Mouse (Mus musculus): ENCODE data around the gene Fmnl1. TPM values are rescaled to one million over a fixed set of nuclear protein-coding genes. Genes with fewer than 3 reads are reported as not detected.
A peak's percentile ranks its signal among the peaks of the same experiment; 100 is the strongest.
"Not testable (repeated sequence)": the region's sequence is repeated elsewhere in the genome, so short reads cannot be mapped to it uniquely, and the experiment has no call there.

Fmnl1 gene
- polyA plus RNA-seq, 2 experiments from 2014 or later: 60.0 to 62.7 TPM

- ATAC-seq: no peak
These were observed 21.5 kb downstream of the Fmnl1 start for GRCm38 (mm10) chr11:103192230-103192955.

- no peak for ATAC-seq
These were observed 22.3 kb downstream of the Fmnl1 start for GRCm38 (mm10) chr11:103192956-103193824.

GRCm38 (mm10) chr11:103193825-103194168 lies 22.9 kb downstream of the Fmnl1 start:
- no peak for ATAC-seq

- no peak for ATAC-seq
These were observed 24.3 kb downstream of the Fmnl1 start for GRCm38 (mm10) chr11:103195236-103195635.

- no peak for ATAC-seq
These were observed 24.7 kb downstream of the Fmnl1 start for GRCm38 (mm10) chr11:103195656-103196055.

- ATAC-seq: no peak
These were observed 26.4 kb downstream of the Fmnl1 start for GRCm38 (mm10) chr11:103197340-103197739.

GRCm38 (mm10) chr11:103198339-103198738 lies 27.4 kb downstream of the Fmnl1 start:
- no peak for ATAC-seq

- ATAC-seq: no peak
These were observed 28.2 kb downstream of the Fmnl1 start for GRCm38 (mm10) chr11:103198911-103199803.

- ATAC-seq: no peak
These were observed 30.8 kb downstream of the Fmnl1 start for GRCm38 (mm10) chr11:103201664-103202063.

- ATAC-seq: no peak
These were observed 31.5 kb downstream of the Fmnl1 start for GRCm38 (mm10) chr11:103202376-103202775.

GRCm38 (mm10) chr11:103206203-103206602 lies 35.3 kb downstream of the Fmnl1 start:
- no peak for ATAC-seq

GRCm38 (mm10) chr11:103208458-103208857 lies 37.6 kb downstream of the Fmnl1 start, which contains the start of gene 1700023F06Rik:
TSS of gene 1700023F06Rik (minus strand) at chr11:103208558.
- ATAC-seq: no peak

- no peak for ATAC-seq
These were observed 39.4 kb downstream of the Fmnl1 start for GRCm38 (mm10) chr11:103210291-103210690.

- no peak for ATAC-seq
These were observed 42.8 kb downstream of the Fmnl1 start for GRCm38 (mm10) chr11:103213712-103214111.

GRCm38 (mm10) chr11:103215355-103215754 lies 44.4 kb downstream of the Fmnl1 start:
- no peak for ATAC-seq

- peak; percentile 92 for ATAC-seq
These were observed 47.0 kb downstream of the Fmnl1 start, which contains the start of gene Spata32 for GRCm38 (mm10) chr11:103217790-103218516. TSS of gene Spata32 (minus strand) at chr11:103218432.

- ATAC-seq: no peak
These were observed 47.6 kb downstream of the Fmnl1 start for GRCm38 (mm10) chr11:103218517-103218901.

GRCm38 (mm10) chr11:103219259-103219658 lies 48.4 kb downstream of the Fmnl1 start:
- ATAC-seq: no peak

GRCm38 (mm10) chr11:103219995-103220394 lies 49.1 kb downstream of the Fmnl1 start:
- ATAC-seq: no peak

- no peak for ATAC-seq
These were observed 50.5 kb downstream of the Fmnl1 start for GRCm38 (mm10) chr11:103221437-103221836.

- not testable (repeated sequence) for ATAC-seq
These were observed 51.8 kb downstream of the Fmnl1 start for GRCm38 (mm10) chr11:103222718-103223117.

- ATAC-seq: no peak
These were observed 52.5 kb downstream of the Fmnl1 start for GRCm38 (mm10) chr11:103223444-103223843.
